Mouse (Mus musculus) kidney, postnatal 0 days (tissue): Measurements from ENCODE around the gene Dapk1. TPM values are rescaled to one million over a fixed set of nuclear protein-coding genes. Genes with fewer than 3 reads are reported as not detected.

Experiments used
- ATAC-seq: fragments of 200-750 bp; cut with Nextera tagmentation; replicated peaks from 2 replicates; pipeline ENCODE4 v1.8.0; 2017; ENCODE audit warnings: low read depth, moderate number of reproducible peaks, moderate TSS enrichment, moderate library complexity; ENCODE audit not compliant: low FRiP score
- DNase-seq: peaks from one replicate; pipeline ENCODE4 v3.0.0-alpha.2; 2016; ENCODE audit warnings: low spot score
- H3K27ac ChIP-seq: fragments of 300-500 bp; sonication (generic); 2 replicates; pipeline ENCODE4 v1.5.1; 2014; ENCODE audit warnings: mild to moderate bottlenecking
- H3K27me3 ChIP-seq: fragments of 300-500 bp; sonication (generic); 2 replicates; pipeline ENCODE4 v1.6.1; 2014; ENCODE audit warnings: low read length, mixed read lengths; ENCODE audit not compliant: insufficient read depth
- H3K36me3 ChIP-seq: fragments of 300-500 bp; sonication (generic); 2 replicates; pipeline ENCODE4 v1.6.1; 2014; ENCODE audit warnings: low read length, mixed read lengths; ENCODE audit not compliant: insufficient read depth
- H3K4me1 ChIP-seq: fragments of 300-500 bp; sonication (generic); replicated peaks from 2 replicates; pipeline ENCODE4 v1.6.1; 2014; ENCODE audit warnings: antibody characterized with exemption, low read length, mixed read lengths; ENCODE audit not compliant: insufficient read depth
- H3K4me2 ChIP-seq: fragments of 300-500 bp; sonication (generic); 2 replicates; pipeline ENCODE4 v1.6.1; 2014; ENCODE audit warnings: mild to moderate bottlenecking, low read length, moderate library complexity, mixed read lengths
- H3K4me3 ChIP-seq: fragments of 300-500 bp; sonication (generic); replicated peaks from 2 replicates; pipeline ENCODE4 v1.5.1; 2014; ENCODE audit warnings: low read depth, low read length
- H3K9ac ChIP-seq: fragments of 300-500 bp; sonication (generic); 2 replicates; pipeline ENCODE4 v1.6.1; 2014; ENCODE audit warnings: low read depth, low read length
- H3K9me3 ChIP-seq: fragments of 300-500 bp; sonication (generic); replicated peaks from 2 replicates; pipeline ENCODE4 v1.6.1; 2016; ENCODE audit warnings: low read length, inconsistent platforms, mixed read lengths
- CTCF ChIP-seq: IDR thresholded peaks from 2 replicates; pipeline ENCODE4 v1.5.1; 2016; ENCODE audit warnings: antibody characterized with exemption, low read depth, mild to moderate bottlenecking, moderate library complexity
- WGBS: fragments of 180-500 bp; shearing (Covaris S2); extraction: QIAGEN DNeasy Blood & Tissue Kit; methylation state at CpG from one replicate; pipeline ENCODE4 v1.1.7; 2014; 5-methylcytosine and 5-hydroxymethylcytosine counted together
- polyA plus RNA-seq: library from polyadenylated mRNA; unstranded; fragments of >200 nt; fragmentation: Nextera tagmentation; extraction: Ambion mirVana; gene quantifications from 2 replicates; pipeline ENCODE4 v1.2.1, GENCODE M21; 2015

Gene Dapk1
- polyA plus RNA-seq, 1 experiment from 2014 or later, result 21.4 TPM

GRCm38 (mm10) chr13:60698021-60698420 lies 96.3 kb downstream of the Dapk1 start:
- TF ChIP-seq CTCF, result no peak
- no peak overlapping the region for H3K27ac ChIP-seq
- no peak overlapping the region for H3K9ac ChIP-seq
- DNase-seq, result no peak
- H3K36me3 ChIP-seq, result no peaks in the 10 kb centered on the region
- no peaks in the 10 kb centered on the region; the same call in 1 of the 2 replicates for H3K4me1 ChIP-seq
- no peak overlapping the region for H3K4me2 ChIP-seq
- no peaks in the 10 kb centered on the region for H3K9me3 ChIP-seq
- H3K4me3 ChIP-seq, result no peak overlapping the region
- no peaks in the 10 kb centered on the region for H3K27me3 ChIP-seq
- WGBS, result 62% methylated on average over 2 of the region's 2 CpGs
- no peak for ATAC-seq

GRCm38 (mm10) chr13:60701671-60702171 lies 100.0 kb downstream of the Dapk1 start:
- no peaks in the 10 kb centered on the region for H3K36me3 ChIP-seq
- no peaks in the 10 kb centered on the region for H3K27me3 ChIP-seq
- DNase-seq, result no peak
- 82% methylated on average over 12 of the region's 12 CpGs for WGBS
- TF ChIP-seq CTCF, result no peak
- no peaks in the 10 kb centered on the region for H3K4me1 ChIP-seq
- no peak for ATAC-seq
- no peak overlapping the region for H3K9ac ChIP-seq
- H3K27ac ChIP-seq, result no peak overlapping the region
- no peak overlapping the region for H3K4me2 ChIP-seq
- H3K9me3 ChIP-seq, result no peaks in the 10 kb centered on the region
- H3K4me3 ChIP-seq, result no peak overlapping the region

GRCm38 (mm10) chr13:60707541-60708468 lies 106.1 kb downstream of the Dapk1 start:
- H3K9ac ChIP-seq, result no peak overlapping the region
- 72% methylated on average over 16 of the region's 16 CpGs for WGBS
- DNase-seq (no peak), ATAC-seq (peak; percentile 43)
- no peaks in the 10 kb centered on the region for H3K4me1 ChIP-seq
- no peaks in the 10 kb centered on the region for H3K9me3 ChIP-seq
- H3K27me3 ChIP-seq, result no peaks in the 10 kb centered on the region
- no peak overlapping the region for H3K4me2 ChIP-seq
- no peak overlapping the region for H3K4me3 ChIP-seq
- no peaks in the 10 kb centered on the region for H3K36me3 ChIP-seq
- TF ChIP-seq CTCF, result no peak
- no peak overlapping the region for H3K27ac ChIP-seq

- TF ChIP-seq CTCF, result no peak
- Histone ChIP-seq H3K27ac (no peak overlapping the region), H3K9ac (no peak overlapping the region), H3K4me1 (no peaks in the 10 kb centered on the region), H3K36me3 (no peaks in the 10 kb centered on the region), H3K4me2 (no peak overlapping the region), H3K27me3 (no peaks in the 10 kb centered on the region), H3K4me3 (no peak overlapping the region), H3K9me3 (no peaks in the 10 kb centered on the region)
- DNase-seq, result no peak
- ATAC-seq, result no peak
- 86% methylated on average over 6 of the region's 6 CpGs for WGBS
Observed at GRCm38 (mm10) chr13:60709136-60709535, 107.4 kb downstream of the Dapk1 start.

DNA sequence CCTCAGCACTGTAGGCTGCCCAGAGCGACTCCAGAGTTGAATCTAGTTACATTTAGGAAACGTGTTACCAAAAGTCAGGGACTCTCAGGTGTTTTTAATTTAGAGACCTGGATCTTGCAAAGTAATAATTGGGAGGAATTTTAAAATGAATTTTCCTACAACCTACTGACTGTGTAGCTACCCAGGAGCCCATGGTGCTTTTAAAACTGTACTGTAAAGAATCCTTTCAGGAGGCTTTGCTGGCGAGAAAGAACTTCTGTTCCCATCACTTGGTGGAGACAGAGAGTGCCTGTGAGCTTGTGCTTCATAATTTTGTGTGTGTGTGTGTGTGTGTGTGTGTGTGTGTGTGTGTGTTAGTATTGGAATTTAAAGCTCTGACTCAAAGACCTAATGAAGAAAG lies 109.2 kb downstream of the Dapk1 start:
- TF ChIP-seq CTCF, result no peak

GRCm38 (mm10) chr13:60713537-60713936 lies 111.8 kb downstream of the Dapk1 start:
- Histone ChIP-seq H3K4me3 (no peak overlapping the region), H3K9me3 (no peaks in the 10 kb centered on the region), H3K4me1 (no peaks in the 10 kb centered on the region), H3K4me2 (no peak overlapping the region), H3K27ac (no peak overlapping the region), H3K9ac (no peak overlapping the region), H3K36me3 (no peaks in the 10 kb centered on the region), H3K27me3 (no peaks in the 10 kb centered on the region)
- TF ChIP-seq CTCF, result no peak
- no peak for DNase-seq
- no peak for ATAC-seq
- WGBS, result 85% methylated on average over 4 of the region's 4 CpGs

More for the DNA sequence above, 109.2 kb downstream of the Dapk1 start:
- Histone ChIP-seq H3K4me1 (no peaks in the 10 kb centered on the region), H3K27me3 (no peaks in the 10 kb centered on the region), H3K4me2 (no peak overlapping the region), H3K27ac (no peak overlapping the region), H3K9ac (no peak overlapping the region), H3K4me3 (no peak overlapping the region), H3K36me3 (no peaks in the 10 kb centered on the region), H3K9me3 (no peaks in the 10 kb centered on the region)
- ATAC-seq (no peak), DNase-seq (no peak)
- 91% methylated on average over 3 of the region's 3 CpGs for WGBS
